Mouse (Mus musculus) megakaryocyte, adult 5-6 weeks (primary cell): ENCODE results near the gene Dpp3. TPM values are rescaled to one million over a fixed set of nuclear protein-coding genes. Genes with fewer than 3 reads are reported as not detected.
A peak's percentile ranks its signal among the peaks of the same experiment; 100 is the strongest.
"Not testable (repeated sequence)": the region's sequence is repeated elsewhere in the genome, so short reads cannot be mapped to it uniquely, and the experiment has no call there.

Experiments
- ATAC-seq: 2 replicates; pipeline ENCODE4 v1.8.0; 2016; ENCODE audit warnings: mild to moderate bottlenecking, inconsistent platforms; ENCODE audit not compliant: poor library complexity, severe bottlenecking
- total RNA-seq, 2 experiments: library from RNA; stranded (forward) in 1 of 2; stranded (reverse) in 1 of 2; fragments of 153-499, 151-499 nt in 1 of 2; fragments of 221-1000, 200-1000 nt in 1 of 2; gene quantifications; 2 replicates each; pipeline versions ENCODE4 v1.2.3 to v1.2.4; 2015 to 2017

Dpp3 gene
- total RNA-seq, 2 experiments from 2014 or later: 21.2 to 44.4 TPM

DNA sequence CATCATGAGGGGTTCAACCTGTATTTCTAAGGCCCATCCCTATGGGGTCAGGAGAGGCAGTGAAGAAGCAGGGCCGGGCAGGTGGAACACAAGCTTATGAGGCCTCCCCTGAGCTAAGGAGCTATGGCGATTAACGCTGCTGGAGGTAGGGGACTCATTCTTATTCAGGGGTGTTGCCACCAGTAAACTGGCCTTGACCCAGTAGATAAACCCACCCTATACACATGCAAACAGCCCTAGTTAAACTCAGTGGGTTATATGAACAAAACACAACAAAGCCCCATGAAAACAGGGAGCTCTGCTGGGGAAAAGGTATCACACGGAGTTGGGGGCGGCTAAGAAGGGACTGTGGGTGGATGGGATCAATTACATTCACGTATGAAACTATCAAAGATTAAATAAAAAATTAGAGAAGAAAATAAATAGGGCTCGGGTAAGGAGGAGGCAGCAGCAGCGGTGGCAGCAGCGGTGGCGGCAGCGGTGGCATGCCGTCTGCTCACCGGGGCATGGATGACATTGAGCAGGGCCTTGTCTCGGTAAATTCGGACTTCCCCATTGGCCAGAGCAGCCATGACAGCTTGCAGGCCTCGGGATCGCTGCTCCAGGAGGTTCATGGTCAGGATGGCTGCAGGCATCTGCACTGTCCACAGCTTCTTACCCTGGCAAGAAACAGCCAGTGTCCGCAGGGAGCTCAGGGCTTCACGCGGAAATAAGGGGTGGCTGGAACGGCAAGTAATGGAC, 31.1 kb downstream of the Dpp3 start:
- ATAC-seq: no peak

DNA sequence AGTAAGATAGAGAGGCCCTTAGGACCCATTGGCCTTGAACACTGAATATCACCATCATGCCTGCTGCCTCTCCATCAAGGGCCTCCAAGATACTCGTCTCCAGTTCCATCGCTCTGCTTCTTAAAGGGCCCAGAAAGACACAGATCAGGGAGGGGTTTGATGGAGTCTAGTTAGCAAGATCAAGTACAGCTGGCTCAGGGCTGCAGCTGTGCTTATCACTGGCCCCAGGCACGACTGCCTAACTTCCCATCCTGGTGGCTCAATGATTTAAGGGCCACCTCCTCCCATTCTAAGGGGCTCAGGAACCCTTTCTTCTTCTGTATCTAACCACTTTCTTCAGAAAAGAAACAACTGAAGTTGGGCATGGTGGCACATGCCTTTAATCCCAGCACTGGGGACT, 36.3 kb downstream of the Dpp3 start:
- ATAC-seq: no peak

DNA sequence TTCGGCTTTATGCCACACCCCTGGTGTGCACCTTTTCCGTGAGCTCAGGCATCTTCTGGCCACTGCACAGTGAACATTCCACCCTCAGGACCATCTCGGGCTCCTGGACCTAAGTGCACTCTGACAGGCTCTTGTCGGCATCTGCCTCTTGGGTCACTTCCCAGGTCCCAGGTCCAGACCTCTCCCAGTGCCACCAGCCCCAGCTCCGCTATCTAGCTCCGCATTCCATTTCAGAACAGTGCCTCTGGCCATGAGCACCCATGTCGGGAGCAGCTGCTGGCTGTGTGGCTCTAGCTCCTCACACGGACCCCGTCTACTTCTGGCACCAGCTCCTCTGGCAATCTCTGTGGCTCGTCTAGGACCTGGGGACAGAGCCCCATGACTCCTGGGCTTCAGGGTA, 38.3 kb downstream of the Dpp3 start:
- no peak for ATAC-seq

DNA sequence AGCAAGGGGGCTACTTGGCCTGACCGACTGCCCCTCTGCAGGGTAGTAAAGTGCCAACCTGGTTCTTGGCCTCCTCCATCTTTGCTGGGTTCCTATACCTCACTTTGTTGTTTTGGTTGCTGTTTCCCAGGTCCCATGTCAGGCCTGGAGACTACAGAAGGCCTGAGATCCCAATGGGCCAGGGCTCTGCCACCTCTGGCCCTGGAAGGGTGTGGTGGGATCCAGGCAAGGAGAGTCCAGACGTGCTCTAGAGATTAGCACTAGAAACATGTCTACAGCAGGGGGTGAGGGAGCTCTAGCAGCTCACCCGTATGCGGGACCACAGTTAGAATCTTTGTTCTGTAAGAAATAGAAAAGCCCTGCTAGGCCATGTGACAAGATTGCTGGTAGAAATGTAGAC, 44.1 kb downstream of the Dpp3 start:
- no peak for ATAC-seq

DNA sequence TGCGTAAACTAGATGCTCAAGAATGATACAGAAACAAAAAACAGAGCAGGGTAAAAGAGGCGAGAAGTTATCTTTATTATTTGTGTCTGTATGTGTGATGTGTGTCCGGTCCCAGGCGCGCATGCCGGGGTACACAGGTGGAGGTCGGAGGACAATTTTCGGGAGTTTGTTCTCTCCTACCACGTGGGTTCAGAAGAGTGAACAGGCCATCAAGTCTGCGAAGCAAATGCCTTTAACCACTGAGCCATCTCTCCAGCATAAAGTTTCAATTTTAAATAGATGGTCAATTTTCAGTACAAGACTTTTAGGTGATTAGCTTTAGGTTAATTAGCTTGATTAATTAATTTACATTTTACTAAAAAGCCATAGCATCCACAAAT, 48.8 kb downstream of the Dpp3 start:
- no peak for ATAC-seq

DNA sequence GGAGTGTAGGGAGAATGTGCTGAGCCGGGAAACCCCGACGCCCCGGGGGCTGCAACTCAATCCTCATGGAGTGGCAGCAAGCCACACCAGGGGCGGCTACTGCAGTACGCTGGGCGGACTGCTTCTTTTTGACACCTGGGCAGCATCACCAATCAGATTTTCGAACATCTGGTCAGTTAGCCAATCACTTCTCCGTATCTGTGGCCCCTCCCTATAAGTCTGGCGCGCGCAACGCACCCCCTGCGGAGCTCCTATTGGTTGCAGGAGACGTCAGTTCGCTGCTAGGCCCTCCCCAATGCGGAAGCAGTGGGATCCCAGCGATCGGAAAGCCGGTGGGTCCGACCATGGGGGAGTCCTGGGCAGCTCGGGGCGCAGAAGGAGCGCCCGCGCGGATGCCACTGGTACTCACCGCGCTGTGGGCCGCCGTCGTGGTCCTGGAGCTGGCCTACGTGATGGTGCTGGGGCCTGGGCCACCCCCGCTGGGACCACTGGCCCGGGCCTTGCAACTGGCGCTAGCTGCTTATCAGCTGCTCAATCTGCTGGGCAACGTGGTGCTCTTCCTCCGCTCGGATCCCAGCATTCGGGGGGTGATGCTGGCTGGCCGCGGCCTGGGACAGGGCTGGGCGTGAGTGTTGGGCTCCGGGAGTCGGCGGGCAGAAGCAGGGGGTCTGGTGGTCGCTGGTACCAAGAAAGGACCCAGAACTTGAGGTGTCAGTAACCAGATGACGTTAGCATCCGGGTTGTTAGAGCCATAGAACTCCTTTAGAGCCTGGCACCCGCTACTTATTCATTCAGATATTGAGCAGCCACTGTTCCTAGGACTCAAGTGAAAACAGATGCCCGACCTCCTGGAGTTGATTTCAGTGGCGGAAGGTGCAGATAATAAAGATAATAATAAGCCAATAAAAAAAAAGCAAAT, 49.4 kb downstream of the Dpp3 start, which contains the start of gene Zdhhc24:
Zdhhc24 (plus strand) TSS at position 264 of the 919 bp plus-strand sequence.
- peak; percentile 100 for ATAC-seq

DNA sequence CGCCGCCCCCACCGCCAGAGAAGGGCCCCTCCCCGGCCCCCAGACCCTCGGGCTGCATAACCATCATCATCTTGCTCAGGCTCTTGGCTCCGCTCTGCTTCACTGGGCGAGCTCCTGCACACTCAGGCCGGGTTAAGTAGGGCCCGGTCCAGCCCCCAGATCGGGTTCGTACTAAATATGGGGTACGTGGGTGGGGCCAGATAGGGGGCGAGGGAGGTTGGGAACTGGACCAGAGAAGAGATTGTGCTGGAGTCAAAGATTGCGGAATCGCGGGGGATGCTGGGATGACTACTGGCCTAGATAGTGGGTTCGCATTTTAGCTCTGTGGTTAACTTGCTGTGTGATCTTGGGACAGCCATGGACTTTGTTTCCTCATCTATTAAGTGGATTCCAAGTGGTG, 50.3 kb downstream of the Dpp3 start, which contains the start of gene Actn3:
Actn3 (minus strand) TSS at position 125 of the 400 bp plus-strand sequence.
- no peak for ATAC-seq

DNA sequence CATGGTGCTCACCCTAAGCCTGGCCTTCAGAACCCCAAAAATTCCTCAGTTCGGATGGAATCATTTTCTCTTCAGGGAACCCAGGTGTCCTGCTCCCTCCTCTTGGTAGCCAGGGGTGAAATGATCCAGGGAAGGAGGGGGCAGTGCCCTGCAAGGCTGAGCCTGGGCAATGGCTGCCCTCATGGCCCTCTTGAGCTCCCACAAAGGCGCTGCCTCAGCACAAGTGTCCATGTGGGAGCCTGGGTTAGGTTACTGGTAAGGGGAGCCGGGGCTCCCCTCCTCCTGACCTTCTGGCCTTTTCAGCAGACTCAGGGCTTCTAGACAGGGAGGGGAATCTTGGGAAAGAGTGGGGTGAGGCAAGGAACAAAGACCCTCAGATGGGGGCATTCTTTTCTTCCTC, 51.3 kb downstream of the Dpp3 start:
- ATAC-seq: no peak

DNA sequence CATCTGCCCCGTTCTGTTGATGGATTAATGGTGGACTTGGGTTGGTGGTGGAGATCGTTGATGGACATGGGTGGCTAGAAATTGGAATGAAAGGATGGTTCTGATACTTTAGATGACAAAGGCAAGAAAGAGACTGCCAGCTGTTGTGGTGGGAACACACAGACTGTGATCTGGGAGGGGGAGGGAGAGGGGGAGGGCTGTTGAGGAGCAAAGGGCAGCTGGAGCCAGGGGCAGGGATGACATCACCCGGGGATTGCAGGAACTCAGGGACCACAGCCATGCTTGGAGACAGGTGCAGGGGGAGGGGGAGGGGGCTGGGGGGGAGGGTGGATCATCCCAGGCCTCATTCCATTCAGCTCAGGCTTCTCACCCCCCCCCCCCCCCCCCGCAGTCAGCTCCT, 51.8 kb downstream of the Dpp3 start:
- no peak for ATAC-seq

DNA sequence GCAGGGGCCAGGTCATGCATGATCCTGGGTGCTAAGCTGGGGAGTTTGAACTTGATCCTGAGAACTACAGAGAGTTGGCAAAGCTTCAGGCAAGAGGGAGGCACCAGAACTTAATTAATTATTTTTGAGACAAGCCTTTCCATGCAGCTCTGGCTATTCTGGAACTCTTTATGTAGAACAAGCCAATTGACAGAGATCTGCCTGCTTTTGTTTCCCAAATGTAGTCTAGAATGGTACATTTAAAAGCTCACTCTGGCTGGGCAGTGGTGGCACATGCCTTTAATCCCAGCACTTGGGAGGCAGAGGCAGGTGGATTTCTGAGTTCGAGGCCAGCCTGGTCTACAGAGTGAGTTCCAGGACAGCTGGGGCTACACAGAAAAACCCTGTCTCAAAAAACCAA, 53.5 kb downstream of the Dpp3 start:
- ATAC-seq: not testable (repeated sequence)

DNA sequence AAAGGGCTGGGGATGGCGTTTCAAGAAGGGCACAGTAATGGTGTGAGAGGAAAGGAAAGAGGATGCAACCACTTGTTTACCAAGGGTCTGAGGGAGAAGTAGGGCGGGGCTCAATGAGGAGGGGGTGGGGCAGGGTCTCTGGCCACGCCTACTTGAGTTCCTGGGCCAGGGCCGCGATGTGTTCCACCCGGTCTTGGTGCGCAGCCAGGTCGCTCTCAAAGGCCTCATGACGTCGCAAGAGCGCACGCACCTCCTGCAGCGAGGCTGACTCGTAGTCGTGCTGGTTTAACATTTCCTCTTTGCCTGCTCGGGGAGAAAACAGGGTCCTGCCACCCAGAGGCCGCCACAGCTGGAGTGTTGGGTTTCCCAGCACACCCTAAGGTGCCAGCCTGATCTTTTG, 62.9 kb downstream of the Dpp3 start:
- no peak for ATAC-seq

DNA sequence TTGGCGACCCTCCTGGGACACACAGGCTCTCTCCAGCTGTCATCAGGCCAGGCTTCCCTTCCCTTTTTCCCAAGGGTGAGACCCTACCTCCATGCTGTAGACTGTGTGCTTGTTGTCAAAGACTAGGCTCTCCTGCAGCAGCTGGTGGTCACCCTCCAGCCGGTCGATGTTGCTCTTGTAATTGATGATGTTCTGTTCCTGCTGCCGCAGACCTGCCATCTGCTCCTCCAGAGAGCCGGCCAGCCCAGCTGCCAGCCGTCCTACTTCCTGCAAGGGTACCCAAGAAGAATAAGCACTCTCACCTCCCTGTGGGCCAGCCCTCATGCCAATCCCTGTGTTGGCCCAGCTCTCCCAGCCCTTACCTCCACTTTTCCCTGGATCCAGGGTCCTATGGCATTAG, 65.0 kb downstream of the Dpp3 start:
- ATAC-seq: no peak

DNA sequence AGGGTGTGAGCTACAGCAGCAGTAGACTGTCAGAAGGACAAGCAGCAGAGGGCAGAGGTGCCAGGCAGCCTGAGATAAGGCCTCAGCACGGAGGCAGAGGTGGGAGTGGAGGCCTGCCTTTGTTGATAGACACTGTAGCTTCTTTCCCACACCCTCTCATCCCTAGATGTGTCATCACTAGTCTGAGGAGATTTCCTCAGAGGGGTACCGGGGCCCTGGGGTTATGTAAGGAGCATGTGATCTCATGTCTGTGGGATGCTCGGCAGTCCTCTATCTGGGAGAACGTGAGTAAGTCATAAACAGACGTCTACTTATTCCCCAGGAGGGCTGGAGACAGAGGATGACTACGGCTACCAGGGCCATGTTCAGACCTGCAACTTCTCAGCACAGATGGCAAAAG, 69.0 kb downstream of the Dpp3 start:
- 0 out of 2 replicates have a peak, but pooled peaks have one; percentile 33 for ATAC-seq

Other genes with a start within 250 kb of the Dpp3 start
- not detected in 2 replicates for gene Gm960, start 229.6 kb downstream of the Dpp3 start, total RNA-seq (2015)
- not detected in 2 replicates for gene Gm960, start 229.6 kb downstream of the Dpp3 start, total RNA-seq (2017)
- gene Sptbn2, start 217.1 kb downstream of the Dpp3 start, total RNA-seq (2015): not detected in 2 replicates
- gene Sptbn2, start 217.1 kb downstream of the Dpp3 start, total RNA-seq (2017): not detected in 2 replicates
- gene Rbm4b, start 171.8 kb downstream of the Dpp3 start, total RNA-seq (2015): 13.3 and 14.9 TPM in 2 replicates
- 10.8 and 14.2 TPM in 2 replicates for gene Rbm4b, start 171.8 kb downstream of the Dpp3 start, total RNA-seq (2017)
- 22.5 and 30.0 TPM in 2 replicates for gene Rbm4, start 134.4 kb downstream of the Dpp3 start, total RNA-seq (2015)
- 45.2 and 51.7 TPM in 2 replicates for gene Rbm4, start 134.4 kb downstream of the Dpp3 start, total RNA-seq (2017)
- 13.2 and 22.5 TPM in 2 replicates for gene Gm21992, start 116.7 kb downstream of the Dpp3 start, total RNA-seq (2015)
- 34.1 and 52.3 TPM in 2 replicates for gene Gm21992, start 116.7 kb downstream of the Dpp3 start, total RNA-seq (2017)
- 25.3 and 30.6 TPM in 2 replicates for gene Rbm14, start 116.7 kb downstream of the Dpp3 start, total RNA-seq (2015)
- 13.1 and 13.8 TPM in 2 replicates for gene Rbm14, start 116.7 kb downstream of the Dpp3 start, total RNA-seq (2017)
- gene Ccs, start 89.0 kb downstream of the Dpp3 start, total RNA-seq (2015): 20.0 and 22.0 TPM in 2 replicates
- 24.1 and 26.6 TPM in 2 replicates for gene Ccs, start 89.0 kb downstream of the Dpp3 start, total RNA-seq (2017)
- not detected in 2 replicates for gene Ccdc87, start 88.9 kb downstream of the Dpp3 start, total RNA-seq (2015)
- gene Ccdc87, start 88.9 kb downstream of the Dpp3 start, total RNA-seq (2017): not detected in 2 replicates
- 0.09 TPM in 1 of 2 replicates, not detected in the other for gene Ctsf, start 73.2 kb downstream of the Dpp3 start, total RNA-seq (2015)
- gene Ctsf, start 73.2 kb downstream of the Dpp3 start, total RNA-seq (2017): 0.08 and 0.44 TPM in 2 replicates
- 0.14 and 0.25 TPM in 2 replicates for gene Actn3, start 50.4 kb downstream of the Dpp3 start, total RNA-seq (2015)
- gene Actn3, start 50.4 kb downstream of the Dpp3 start, total RNA-seq (2017): 0.07 and 0.53 TPM in 2 replicates
- gene Zdhhc24, start 49.6 kb downstream of the Dpp3 start, total RNA-seq (2015): 5.3 and 5.8 TPM in 2 replicates
- 7.1 and 7.6 TPM in 2 replicates for gene Zdhhc24, start 49.6 kb downstream of the Dpp3 start, total RNA-seq (2017)
- gene Bbs1, start 21.7 kb downstream of the Dpp3 start, total RNA-seq (2015): 0.07 TPM in 1 of 2 replicates, not detected in the other
- gene Bbs1, start 21.7 kb downstream of the Dpp3 start, total RNA-seq (2017): 0.08 and 0.37 TPM in 2 replicates
- 0.49 TPM in 1 of 2 replicates, not detected in the other for gene Peli3, start 14.8 kb upstream of the Dpp3 start, total RNA-seq (2015)
- gene Peli3, start 14.8 kb upstream of the Dpp3 start, total RNA-seq (2017): 0.51 and 0.85 TPM in 2 replicates
- gene Mrpl11, start 33.9 kb upstream of the Dpp3 start, total RNA-seq (2015): 13.4 and 15.9 TPM in 2 replicates
- 26.3 and 29.1 TPM in 2 replicates for gene Mrpl11, start 33.9 kb upstream of the Dpp3 start, total RNA-seq (2017)
- gene Npas4, start 62.0 kb upstream of the Dpp3 start, total RNA-seq (2015): not detected in 2 replicates
- gene Npas4, start 62.0 kb upstream of the Dpp3 start, total RNA-seq (2017): not detected in 2 replicates
- 0.31 and 1.0 TPM in 2 replicates for gene Slc29a2, start 95.6 kb upstream of the Dpp3 start, total RNA-seq (2015)
- gene Slc29a2, start 95.6 kb upstream of the Dpp3 start, total RNA-seq (2017): 0.18 and 3.4 TPM in 2 replicates
- gene B4gat1, start 110.5 kb upstream of the Dpp3 start, total RNA-seq (2015): not detected in 2 replicates
- gene B4gat1, start 110.5 kb upstream of the Dpp3 start, total RNA-seq (2017): 0.62 and 2.2 TPM in 2 replicates
- gene AC124502.3, start 110.6 kb upstream of the Dpp3 start, total RNA-seq (2015): 7.0 and 7.2 TPM in 2 replicates
- gene AC124502.3, start 110.6 kb upstream of the Dpp3 start, total RNA-seq (2017): 3.5 and 4.6 TPM in 2 replicates
- 16.5 and 22.4 TPM in 2 replicates for gene Brms1, start 113.1 kb upstream of the Dpp3 start, total RNA-seq (2015)
- gene Brms1, start 113.1 kb upstream of the Dpp3 start, total RNA-seq (2017): 28.5 and 30.4 TPM in 2 replicates
- gene Rin1, start 122.2 kb upstream of the Dpp3 start, total RNA-seq (2015): 0.30 and 0.65 TPM in 2 replicates
- 0.15 and 0.98 TPM in 2 replicates for gene Rin1, start 122.2 kb upstream of the Dpp3 start, total RNA-seq (2017)
- 0.13 TPM in 1 of 2 replicates, not detected in the other for gene Cd248, start 139.8 kb upstream of the Dpp3 start, total RNA-seq (2015)
- not detected in 2 replicates for gene Cd248, start 139.8 kb upstream of the Dpp3 start, total RNA-seq (2017)
- not detected in 2 replicates for gene Tmem151a, start 157.2 kb upstream of the Dpp3 start, total RNA-seq (2015)
- not detected in 2 replicates for gene Tmem151a, start 157.2 kb upstream of the Dpp3 start, total RNA-seq (2017)
- gene Yif1a, start 160.3 kb upstream of the Dpp3 start, total RNA-seq (2015): 30.6 and 33.4 TPM in 2 replicates
- 8.5 and 14.1 TPM in 2 replicates for gene Yif1a, start 160.3 kb upstream of the Dpp3 start, total RNA-seq (2017)
- not detected in 2 replicates for gene Cnih2, start 170.2 kb upstream of the Dpp3 start, total RNA-seq (2015)
- not detected in 2 replicates for gene Cnih2, start 170.2 kb upstream of the Dpp3 start, total RNA-seq (2017)
- 67.7 and 77.3 TPM in 2 replicates for gene Rab1b, start 178.8 kb upstream of the Dpp3 start, total RNA-seq (2015)
- 120 and 127 TPM in 2 replicates for gene Rab1b, start 178.8 kb upstream of the Dpp3 start, total RNA-seq (2017)
- gene Klc2, start 190.3 kb upstream of the Dpp3 start, total RNA-seq (2015): 2.1 and 3.2 TPM in 2 replicates
- gene Klc2, start 190.3 kb upstream of the Dpp3 start, total RNA-seq (2017): 2.1 and 4.6 TPM in 2 replicates